24 mouse cellular contexts compared by ENCODE assay signal in genomic region chr4:88336753-88337152, GRCm38 (mm10).
DNase-seq lines count a peak whose midpoint lies in the region; ATAC-seq and TF ChIP-seq lines count a peak whose summit lies in the region.
"Had no signal": no experiment of that assay in that cellular context is flagged by ENCODE, and none has a peak within 500 bp of the region (broad histone marks: within the 10 kb centered on the region; RNA-seq: fewer than 3 reads in every experiment).

No protein-coding gene starts in this region.

- no peaks in the 10 kb centered on the region for H3K36me3 ChIP-seq in hindbrain, postnatal 0 days (ENCODE audit: insufficient read depth, low read length)
- H3K36me3 ChIP-seq: embryonic facial prominence, embryonic 12.5 days; liver, embryonic 15.5 days; lung, embryonic 15.5 days; midbrain, embryonic 12.5 days; neural tube, embryonic 15.5 days had no signal

- no peaks in the 10 kb centered on the region for H3K4me1 ChIP-seq in hindbrain, postnatal 0 days (ENCODE audit: insufficient read depth, low read length)
- H3K4me1 ChIP-seq: liver, embryonic 15.5 days; lung, embryonic 15.5 days had no signal

- H3K4me3 ChIP-seq in hindbrain, postnatal 0 days (ENCODE audit: low read length), result no peak overlapping the region
- H3K4me3 ChIP-seq: embryonic facial prominence, embryonic 12.5 days; erythroblast, embryonic 14.5 days; liver, embryonic 15.5 days; lung, embryonic 15.5 days; midbrain, embryonic 12.5 days; neural tube, embryonic 15.5 days had no signal

- no peak for TF ChIP-seq POLR2A in brain, embryonic 14.5 days (IDR thresholded peaks at IDR 0.05; ENCODE audit: borderline replicate concordance, extremely low read depth, insufficient read depth, insufficient read length, poor library complexity, severe bottlenecking)

- peak; percentile 95 for ATAC-seq in granulocyte monocyte progenitor cell, adult 5-6 weeks (replicated peaks; ENCODE audit: poor library complexity, severe bottlenecking)
- no peak for ATAC-seq in hindbrain, postnatal 0 days
- ATAC-seq: intestine, postnatal 0 days had no signal

- no peaks in the 10 kb centered on the region for H3K9me3 ChIP-seq in hindbrain, postnatal 0 days (ENCODE audit: low read length)
- H3K9me3 ChIP-seq: embryonic facial prominence, embryonic 12.5 days; liver, embryonic 15.5 days; lung, embryonic 15.5 days; midbrain, embryonic 12.5 days; neural tube, embryonic 15.5 days had no signal

- 34% methylated on average over 2 of the region's 2 CpGs for WGBS in hindbrain, postnatal 0 days

- H3K27me3 ChIP-seq in hindbrain, postnatal 0 days (ENCODE audit: insufficient read depth, low read length), result no peaks in the 10 kb centered on the region
- H3K27me3 ChIP-seq: embryonic facial prominence, embryonic 12.5 days; liver, embryonic 15.5 days; lung, embryonic 15.5 days; midbrain, embryonic 12.5 days; neural tube, embryonic 15.5 days had no signal

- intact Hi-C loops in left cerebral cortex, postnatal 10 days (cut with DNase I), result no loop called here

- H3K4me2 ChIP-seq in hindbrain, postnatal 0 days (ENCODE audit: low read depth, low read length), result no peak overlapping the region
- H3K4me2 ChIP-seq: embryonic facial prominence, embryonic 12.5 days; liver, embryonic 15.5 days; lung, embryonic 15.5 days; midbrain, embryonic 12.5 days; neural tube, embryonic 15.5 days had no signal

- no peak for TF ChIP-seq CTCF in brain, embryonic 14.5 days (IDR thresholded peaks at IDR 0.05; ENCODE audit: borderline replicate concordance, extremely low read depth, insufficient read depth, insufficient read length)
- TF ChIP-seq CTCF in hindbrain, postnatal 0 days (IDR thresholded peaks at IDR 0.05; ENCODE audit: low read depth), result no peak

- H3K27ac ChIP-seq in hindbrain, postnatal 0 days, result no peak overlapping the region
- H3K27ac ChIP-seq: embryonic facial prominence, embryonic 12.5 days; liver, embryonic 15.5 days; lung, embryonic 15.5 days; macrophage; midbrain, embryonic 12.5 days; neural tube, embryonic 15.5 days had no signal

- DNase-seq in layer of hippocampus, adult 9-11 months, result peak; percentile 16
- DNase-seq in layer of hippocampus, adult 11-12 months (ENCODE audit: low spot score), result no peak
- peak; percentile 79 for DNase-seq in brain, embryonic 14.5 days (ENCODE audit: low read depth)
- DNase-seq in retina, embryonic 14.5 days (ENCODE audit: low spot score), result peak; percentile 45
- DNase-seq in hindbrain, postnatal 0 days (ENCODE audit: low spot score), result no peak
- DNase-seq in lung, postnatal 36 days, result no peak
- no peak for DNase-seq in left cerebral cortex, postnatal 10 days (ENCODE audit: extremely low spot score in 1 of 2, low spot score in 2 of 2)
- DNase-seq: adrenal gland, postnatal 36 days; cerebellum, adult 18-20 months; cerebellum, postnatal 14 days; gastrocnemius, postnatal 10 days; kidney, postnatal 25 days; liver; right cerebral cortex, postnatal 14 days; spleen, adult 18-20 months had no signal

- H3K9ac ChIP-seq in hindbrain, postnatal 0 days (replicated peaks; ENCODE audit: low read length), result no peak overlapping the region
- H3K9ac ChIP-seq: embryonic facial prominence, embryonic 12.5 days; liver, embryonic 15.5 days; lung, embryonic 15.5 days; midbrain, embryonic 12.5 days; neural tube, embryonic 15.5 days had no signal

Comparison
In these comparisons a context has a peak if more than half of its experiments do, and no peak if none do; other contexts are left out.
1. DNase-seq: peak in layer of hippocampus, adult 9-11 months (single experiment), brain, embryonic 14.5 days (single experiment) and retina, embryonic 14.5 days (single experiment); none in layer of hippocampus, adult 11-12 months (single experiment), hindbrain, postnatal 0 days (single experiment), lung, postnatal 36 days (single experiment) and left cerebral cortex, postnatal 10 days (0 of 2).